Mouse (Mus musculus) E14TG2a.4 (cell line): ENCODE results near the gene Lmo7.

Experiments
- CTCF ChIP-seq: conservative IDR thresholded peaks from 2 replicates; pipeline ENCODE4 v1.5.1; 2014; ENCODE audit warnings: low read length
- POU5F1 ChIP-seq: IDR thresholded peaks from 2 replicates; pipeline ENCODE4 v1.6.1; 2014; ENCODE audit warnings: low read length, borderline replicate concordance

- TF ChIP-seq CTCF, result no peak
- TF ChIP-seq POU5F1, result no peak
Observed at GRCm38 (mm10) chr14:101852584-101853195, 122.9 kb downstream of the Lmo7 start.
